20 mouse cellular contexts compared by ENCODE assay signal in the genomic region with DNA sequence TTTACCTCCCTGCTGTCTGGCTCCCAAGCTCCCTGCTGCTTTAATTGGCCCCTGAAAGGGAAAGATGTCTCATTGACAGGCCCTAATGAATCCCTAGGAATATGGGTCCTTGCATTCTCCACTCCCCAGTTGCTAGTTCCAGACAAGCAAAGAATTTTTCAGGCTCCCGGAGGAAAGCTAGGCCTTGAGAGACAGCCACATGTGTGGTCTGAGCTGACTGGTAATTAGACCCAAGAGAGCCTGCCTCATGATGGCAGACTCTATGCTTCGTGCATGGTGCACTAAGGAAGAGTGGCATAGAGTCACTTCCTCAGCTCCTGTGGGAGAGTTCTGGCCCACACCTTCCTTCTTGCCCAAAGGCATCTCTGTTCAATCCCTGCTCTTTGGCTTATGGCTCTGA. TPM values are rescaled to one million over a fixed set of nuclear protein-coding genes. Genes with fewer than 3 reads are reported as not detected.
A peak's percentile ranks its signal among the peaks of the same experiment; 100 is the strongest.
DNase-seq lines count a peak whose midpoint lies in the region; ATAC-seq and TF ChIP-seq lines count a peak whose summit lies in the region.
"Had no signal": no experiment of that assay in that cellular context is flagged by ENCODE, and none has a peak within 500 bp of the region (broad histone marks: within the 10 kb centered on the region; RNA-seq: fewer than 3 reads in every experiment).

No protein-coding gene starts in this region.

- peaks cover 4% of the 10 kb centered on the region; the same call in 1 of the 2 replicates for H3K4me1 ChIP-seq in intestine, embryonic 14.5 days (replicated peaks; ENCODE audit: control insufficient read depth, insufficient read depth, low read length)
- no peaks in the 10 kb centered on the region for H3K4me1 ChIP-seq in intestine, postnatal 0 days (replicated peaks; ENCODE audit: control insufficient read depth, insufficient read depth, low read length)
- peaks cover 16% of the 10 kb centered on the region for H3K4me1 ChIP-seq in limb, embryonic 14.5 days (ENCODE audit: control insufficient read depth, insufficient read depth, low read length)
- H3K4me1 ChIP-seq: heart, embryonic 15.5 days had no signal

- no peaks in the 10 kb centered on the region for H3K27me3 ChIP-seq in intestine, embryonic 14.5 days (replicated peaks; ENCODE audit: control insufficient read depth, insufficient read depth, low read length)
- no peaks in the 10 kb centered on the region for H3K27me3 ChIP-seq in intestine, postnatal 0 days (replicated peaks; ENCODE audit: control insufficient read depth, insufficient read depth, low read length)
- H3K27me3 ChIP-seq in limb, embryonic 14.5 days (ENCODE audit: control insufficient read depth, insufficient read depth, low read length): no peaks in the 10 kb centered on the region
- H3K27me3 ChIP-seq: forebrain, embryonic 13.5 days; heart, embryonic 15.5 days had no signal

- no peak overlapping the region for H3K9ac ChIP-seq in intestine, embryonic 14.5 days (ENCODE audit: low read length)
- no peak overlapping the region for H3K9ac ChIP-seq in intestine, postnatal 0 days (ENCODE audit: low read depth, low read length)
- H3K9ac ChIP-seq in limb, embryonic 14.5 days (ENCODE audit: low read depth, low read length, severe bottlenecking): no peak overlapping the region
- H3K9ac ChIP-seq: forebrain, embryonic 13.5 days; forebrain, postnatal 0 days; heart, embryonic 15.5 days had no signal

- ATAC-seq in intestine, embryonic 14.5 days (replicated peaks; ENCODE audit: low FRiP score, low TSS enrichment, low read depth): no peak
- ATAC-seq in intestine, postnatal 0 days: no peak
- no peak for ATAC-seq in limb, embryonic 14.5 days (ENCODE audit: low FRiP score, low read depth)
- ATAC-seq: forebrain, embryonic 13.5 days; hindbrain, postnatal 0 days had no signal

- 48% methylated on average over 2 of the region's 2 CpGs for WGBS in intestine, embryonic 14.5 days
- 55% methylated on average over 2 of the region's 2 CpGs for WGBS in intestine, postnatal 0 days
- WGBS in limb, embryonic 14.5 days: 12% methylated on average over 2 of the region's 2 CpGs

- no peak for TF ChIP-seq POLR2A in brain, embryonic 14.5 days (IDR thresholded peaks at IDR 0.05; ENCODE audit: borderline replicate concordance, extremely low read depth, insufficient read depth, insufficient read length, poor library complexity, severe bottlenecking)
- TF ChIP-seq POLR2A in limb, embryonic 14.5 days (IDR thresholded peaks at IDR 0.05; ENCODE audit: borderline replicate concordance, extremely low read depth, insufficient read depth, insufficient read length): no peak

- peak overlapping the region; percentile 14; the same call in 1 of the 2 replicates for H3K27ac ChIP-seq in intestine, embryonic 14.5 days (ENCODE audit: low read depth)
- H3K27ac ChIP-seq in intestine, postnatal 0 days (ENCODE audit: low read depth, low read length): no peak overlapping the region
- H3K27ac ChIP-seq in limb, embryonic 14.5 days (replicated peaks; ENCODE audit: low read depth, low read length): no peak overlapping the region
- H3K27ac ChIP-seq: forebrain, embryonic 13.5 days; heart, adult 2 months; heart, embryonic 15.5 days; hindbrain, postnatal 0 days had no signal

- no peak for DNase-seq in intestine, embryonic 14.5 days (ENCODE audit: low spot score)
- DNase-seq in brain, adult 2 months (ENCODE audit: low read depth, low spot score): peak; percentile 15
- DNase-seq in brain, embryonic 14.5 days (ENCODE audit: low read depth): peak; percentile 18
- DNase-seq in limb, embryonic 14.5 days (ENCODE audit: low spot score): peak; percentile 7
- DNase-seq in right cerebral cortex, adult 2 months (ENCODE audit: low spot score in 2 of 2): no peak
- DNase-seq: adrenal gland, adult 8-10 months; adrenal gland, postnatal 36 days; cerebellum, adult 11-12 months; cerebellum, adult 9-10 months; cerebellum, postnatal 36 days; forebrain, postnatal 0 days; kidney, adult 11 months had no signal

- TF ChIP-seq CTCF in intestine, postnatal 0 days (IDR thresholded peaks at IDR 0.05; ENCODE audit: low read depth): no peak
- no peak for TF ChIP-seq CTCF in brain, embryonic 14.5 days (IDR thresholded peaks at IDR 0.05; ENCODE audit: borderline replicate concordance, extremely low read depth, insufficient read depth, insufficient read length)

- H3K4me3 ChIP-seq in intestine, embryonic 14.5 days (ENCODE audit: low read depth, low read length): no peak overlapping the region
- no peak overlapping the region for H3K4me3 ChIP-seq in intestine, postnatal 0 days (ENCODE audit: low read depth, low read length)
- H3K4me3 ChIP-seq in limb, embryonic 14.5 days (replicated peaks; ENCODE audit: low read length): no peak overlapping the region
- H3K4me3 ChIP-seq: forebrain, embryonic 13.5 days; heart, adult 2 months; heart, embryonic 15.5 days had no signal

- no peaks in the 10 kb centered on the region for H3K9me3 ChIP-seq in intestine, embryonic 14.5 days (ENCODE audit: control insufficient read depth, low read length)
- H3K9me3 ChIP-seq in intestine, postnatal 0 days (ENCODE audit: control insufficient read depth): no peaks in the 10 kb centered on the region
- no peaks in the 10 kb centered on the region for H3K9me3 ChIP-seq in limb, embryonic 14.5 days (ENCODE audit: control insufficient read depth, low read length)
- H3K9me3 ChIP-seq: forebrain, embryonic 13.5 days; heart, embryonic 15.5 days had no signal

- H3K4me2 ChIP-seq in intestine, embryonic 14.5 days (ENCODE audit: low read length): no peak overlapping the region
- no peak overlapping the region for H3K4me2 ChIP-seq in intestine, postnatal 0 days (replicated peaks; ENCODE audit: low read depth)
- no peak overlapping the region for H3K4me2 ChIP-seq in limb, embryonic 14.5 days (replicated peaks; ENCODE audit: low read depth, low read length, severe bottlenecking)
- H3K4me2 ChIP-seq: forebrain, embryonic 13.5 days; heart, embryonic 11.5 days; heart, embryonic 15.5 days had no signal

- H3K36me3 ChIP-seq in intestine, embryonic 14.5 days (ENCODE audit: control insufficient read depth, insufficient read depth, low read length): no peaks in the 10 kb centered on the region
- H3K36me3 ChIP-seq in intestine, postnatal 0 days (ENCODE audit: control insufficient read depth, insufficient read depth): no peaks in the 10 kb centered on the region
- H3K36me3 ChIP-seq in limb, embryonic 14.5 days (ENCODE audit: control insufficient read depth, insufficient read depth, low read length): no peaks in the 10 kb centered on the region
- H3K36me3 ChIP-seq: heart, embryonic 15.5 days had no signal

RNA-seq across cellular contexts. Expression of a gene that starts 24.6 kb away (rescaled TPM):
- not detected in 2 replicates for polyA plus RNA-seq in intestine, embryonic 14.5 days (2014; fragmentation: Nextera tagmentation; extraction: Ambion mirVana)
- polyA plus RNA-seq in intestine, postnatal 0 days (2015; fragmentation: Nextera tagmentation; extraction: Ambion mirVana): not detected in 2 replicates
- not detected in 2 replicates for polyA plus RNA-seq in brain, embryonic 14.5 days (2012; rRNA removed)
- polyA plus RNA-seq in limb, embryonic 14.5 days (2012; rRNA removed): not detected in 2 replicates
- polyA plus RNA-seq in limb, embryonic 14.5 days (2014; fragmentation: Nextera tagmentation; extraction: Ambion mirVana): not detected in 2 replicates
- polyA plus RNA-seq: embryonic facial prominence, embryonic 11.5 days; forebrain, embryonic 13.5 days; forebrain, postnatal 0 days; gonadal fat pad, adult 2 months; heart, adult 2 months; heart, embryonic 11.5 days; heart, embryonic 15.5 days; hindbrain, postnatal 0 days had no signal

RNA-seq across cellular contexts. Expression of a gene that starts 40.3 kb away (rescaled TPM):
- polyA plus RNA-seq in intestine, embryonic 14.5 days (2014; fragmentation: Nextera tagmentation; extraction: Ambion mirVana): 3.5 and 3.6 TPM in 2 replicates
- 2.5 TPM in 2 replicates for polyA plus RNA-seq in intestine, postnatal 0 days (2015; fragmentation: Nextera tagmentation; extraction: Ambion mirVana)
- polyA plus RNA-seq in brain, embryonic 14.5 days (2012; rRNA removed): 1.7 and 2.2 TPM in 2 replicates
- 3.2 TPM in 2 replicates for polyA plus RNA-seq in limb, embryonic 14.5 days (2012; rRNA removed)
- polyA plus RNA-seq in limb, embryonic 14.5 days (2014; fragmentation: Nextera tagmentation; extraction: Ambion mirVana): 3.0 TPM in 2 replicates

RNA-seq across cellular contexts. Expression of a gene that starts 57.9 kb away (rescaled TPM):
- polyA plus RNA-seq in intestine, embryonic 14.5 days (2014; fragmentation: Nextera tagmentation; extraction: Ambion mirVana): not detected in 2 replicates
- polyA plus RNA-seq in intestine, postnatal 0 days (2015; fragmentation: Nextera tagmentation; extraction: Ambion mirVana): not detected in 2 replicates
- 0.08 TPM in 1 of 2 replicates, not detected in the other for polyA plus RNA-seq in brain, embryonic 14.5 days (2012; rRNA removed)
- polyA plus RNA-seq in limb, embryonic 14.5 days (2012; rRNA removed): 0.19 TPM in 1 of 2 replicates, not detected in the other
- polyA plus RNA-seq in limb, embryonic 14.5 days (2014; fragmentation: Nextera tagmentation; extraction: Ambion mirVana): not detected in 2 replicates
- polyA plus RNA-seq: embryonic facial prominence, embryonic 11.5 days; forebrain, embryonic 13.5 days; forebrain, postnatal 0 days; heart, adult 2 months; heart, embryonic 11.5 days; heart, embryonic 15.5 days; hindbrain, postnatal 0 days had no signal

Comparison
In these comparisons a context has a peak if more than half of its experiments do, and no peak if none do; other contexts are left out.
1. DNase-seq: peak in brain, adult 2 months (single experiment), brain, embryonic 14.5 days (single experiment) and limb, embryonic 14.5 days (single experiment); none in intestine, embryonic 14.5 days (single experiment) and right cerebral cortex, adult 2 months (0 of 2).